ENCODE assay signal across 29 mouse cellular contexts in the genomic region with DNA sequence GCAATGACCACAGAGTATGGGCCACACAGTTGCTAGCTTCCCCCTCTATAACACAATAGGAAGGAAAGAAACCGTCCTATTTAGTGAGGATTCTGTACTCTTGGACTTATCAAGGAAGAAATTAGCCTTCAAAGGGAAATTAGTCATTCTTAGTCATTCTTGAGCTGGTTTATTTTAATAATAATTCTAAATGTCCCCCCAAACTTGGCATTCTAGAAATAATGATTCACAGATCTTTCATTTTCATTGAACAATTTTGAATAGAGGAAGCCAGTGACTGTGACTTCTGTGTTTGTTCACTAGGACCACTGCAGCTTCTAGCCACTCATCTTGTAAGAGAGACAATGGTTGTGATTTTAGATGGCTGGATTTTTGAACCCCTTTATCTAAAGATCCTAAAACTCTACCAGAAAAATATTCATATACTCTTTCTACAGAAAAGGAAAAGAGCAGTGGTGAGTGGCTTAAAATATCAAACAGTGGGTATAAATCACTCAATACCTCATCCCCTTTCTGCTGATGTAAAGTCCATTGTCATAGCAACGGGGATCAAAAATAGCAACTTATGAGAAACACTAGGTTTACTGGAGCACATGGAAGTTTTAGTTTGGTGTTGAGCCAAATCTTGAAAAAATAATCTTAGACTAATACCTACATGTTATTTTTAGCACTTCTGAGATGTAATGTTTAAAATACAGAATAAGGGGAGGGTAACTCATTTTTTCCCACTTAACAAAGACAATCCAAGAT.
DNase-seq lines count a peak whose midpoint lies in the region; ATAC-seq and TF ChIP-seq lines count a peak whose summit lies in the region.
"Had no signal": no experiment of that assay in that cellular context is flagged by ENCODE, and none has a peak within 500 bp of the region (broad histone marks: within the 10 kb centered on the region; RNA-seq: fewer than 3 reads in every experiment).

No protein-coding gene starts in this region.

- WGBS in forebrain, embryonic 14.5 days, result 81% methylated on average over 2 of the region's 2 CpGs
- 75% methylated on average over 2 of the region's 2 CpGs for WGBS in forebrain, embryonic 16.5 days
- WGBS in limb, embryonic 14.5 days, result 66% methylated on average over 2 of the region's 2 CpGs
- 83% methylated on average over 2 of the region's 2 CpGs for WGBS in limb, embryonic 10.5 days

- H3K9ac ChIP-seq in forebrain, embryonic 14.5 days (ENCODE audit: low read length), result no peak overlapping the region
- H3K9ac ChIP-seq in forebrain, embryonic 16.5 days (replicated peaks; ENCODE audit: low read depth, low read length), result no peak overlapping the region
- no peak overlapping the region for H3K9ac ChIP-seq in limb, embryonic 14.5 days (ENCODE audit: low read depth, low read length, severe bottlenecking)
- H3K9ac ChIP-seq: embryonic facial prominence, embryonic 15.5 days; forebrain, embryonic 13.5 days; hindbrain, embryonic 13.5 days; limb, embryonic 13.5 days; liver, embryonic 12.5 days; liver, postnatal 0 days; midbrain, embryonic 13.5 days had no signal

- no peak for ATAC-seq in forebrain, embryonic 14.5 days
- ATAC-seq in forebrain, embryonic 16.5 days, result no peak
- ATAC-seq in limb, embryonic 14.5 days (ENCODE audit: low FRiP score, low read depth), result no peak
- ATAC-seq: CD4-positive, CD25-positive, alpha-beta regulatory T cell, adult 4 months; forebrain, embryonic 13.5 days; intestine, embryonic 16.5 days; liver, embryonic 12.5 days; liver, postnatal 0 days; midbrain, embryonic 13.5 days had no signal

- H3K36me3 ChIP-seq in forebrain, embryonic 14.5 days (ENCODE audit: control insufficient read depth, insufficient read depth, low read length), result no peaks in the 10 kb centered on the region
- no peaks in the 10 kb centered on the region for H3K36me3 ChIP-seq in forebrain, embryonic 16.5 days (ENCODE audit: control insufficient read depth, insufficient read depth)
- no peaks in the 10 kb centered on the region for H3K36me3 ChIP-seq in limb, embryonic 14.5 days (ENCODE audit: control insufficient read depth, insufficient read depth, low read length)
- H3K36me3 ChIP-seq in limb, embryonic 10.5 days, result no peaks in the 10 kb centered on the region
- H3K36me3 ChIP-seq: embryonic facial prominence, embryonic 15.5 days; hindbrain, embryonic 13.5 days; limb, embryonic 13.5 days; liver, embryonic 12.5 days; midbrain, embryonic 13.5 days had no signal

- H3K27ac ChIP-seq in forebrain, embryonic 14.5 days (ENCODE audit: low read depth, low read length), result no peak overlapping the region
- H3K27ac ChIP-seq in forebrain, embryonic 16.5 days (ENCODE audit: low read length), result no peak overlapping the region
- H3K27ac ChIP-seq in limb, embryonic 14.5 days (replicated peaks; ENCODE audit: low read depth, low read length), result no peak overlapping the region
- H3K27ac ChIP-seq in limb, embryonic 10.5 days, result no peak overlapping the region
- H3K27ac ChIP-seq: embryonic facial prominence, embryonic 15.5 days; forebrain, embryonic 13.5 days; hindbrain, embryonic 13.5 days; limb, embryonic 13.5 days; liver, embryonic 12.5 days; macrophage; midbrain, embryonic 13.5 days had no signal

- H3K9me3 ChIP-seq in forebrain, embryonic 14.5 days (replicated peaks; ENCODE audit: control insufficient read depth, low read length), result no peaks in the 10 kb centered on the region
- no peaks in the 10 kb centered on the region for H3K9me3 ChIP-seq in forebrain, embryonic 16.5 days (ENCODE audit: control insufficient read depth, low read length)
- no peaks in the 10 kb centered on the region for H3K9me3 ChIP-seq in limb, embryonic 14.5 days (ENCODE audit: control insufficient read depth, low read length)
- H3K9me3 ChIP-seq in limb, embryonic 10.5 days (replicated peaks), result no peaks in the 10 kb centered on the region
- H3K9me3 ChIP-seq: embryonic facial prominence, embryonic 15.5 days; forebrain, embryonic 13.5 days; hindbrain, embryonic 13.5 days; limb, embryonic 13.5 days; liver, embryonic 12.5 days; midbrain, embryonic 13.5 days had no signal

- TF ChIP-seq POLR2A in limb, embryonic 14.5 days (IDR thresholded peaks at IDR 0.05; ENCODE audit: borderline replicate concordance, extremely low read depth, insufficient read depth, insufficient read length), result no peak

- H3K4me2 ChIP-seq in forebrain, embryonic 14.5 days (ENCODE audit: low read length), result no peak overlapping the region
- H3K4me2 ChIP-seq in forebrain, embryonic 16.5 days (ENCODE audit: low read length), result no peak overlapping the region
- no peak overlapping the region for H3K4me2 ChIP-seq in limb, embryonic 14.5 days (replicated peaks; ENCODE audit: low read depth, low read length, severe bottlenecking)
- H3K4me2 ChIP-seq: embryonic facial prominence, embryonic 15.5 days; forebrain, embryonic 13.5 days; heart, embryonic 11.5 days; hindbrain, embryonic 13.5 days; limb, embryonic 13.5 days; liver, embryonic 12.5 days; midbrain, embryonic 13.5 days had no signal

- no peaks in the 10 kb centered on the region for H3K27me3 ChIP-seq in forebrain, embryonic 14.5 days (replicated peaks; ENCODE audit: control insufficient read depth, insufficient read depth, low read length)
- H3K27me3 ChIP-seq in forebrain, embryonic 16.5 days (replicated peaks; ENCODE audit: control insufficient read depth, insufficient read depth, low read length), result no peaks in the 10 kb centered on the region
- no peaks in the 10 kb centered on the region for H3K27me3 ChIP-seq in limb, embryonic 14.5 days (ENCODE audit: control insufficient read depth, insufficient read depth, low read length)
- H3K27me3 ChIP-seq in limb, embryonic 10.5 days (ENCODE audit: low read depth, poor library complexity, severe bottlenecking), result no peaks in the 10 kb centered on the region
- H3K27me3 ChIP-seq: embryonic facial prominence, embryonic 15.5 days; forebrain, embryonic 13.5 days; hindbrain, embryonic 13.5 days; limb, embryonic 13.5 days; liver, embryonic 12.5 days; midbrain, embryonic 13.5 days had no signal

- no peak overlapping the region for H3K4me3 ChIP-seq in forebrain, embryonic 14.5 days (ENCODE audit: low read depth, low read length)
- H3K4me3 ChIP-seq in forebrain, embryonic 16.5 days (replicated peaks; ENCODE audit: low read length), result no peak overlapping the region
- H3K4me3 ChIP-seq in limb, embryonic 14.5 days (replicated peaks; ENCODE audit: low read length), result no peak overlapping the region
- H3K4me3 ChIP-seq in limb, embryonic 10.5 days, result no peak overlapping the region
- H3K4me3 ChIP-seq: embryonic facial prominence, embryonic 15.5 days; forebrain, embryonic 13.5 days; hindbrain, embryonic 13.5 days; limb, embryonic 13.5 days; liver, embryonic 12.5 days; midbrain, embryonic 13.5 days had no signal

- no peaks in the 10 kb centered on the region for H3K4me1 ChIP-seq in forebrain, embryonic 14.5 days (ENCODE audit: control insufficient read depth, insufficient read depth, low read length)
- no peaks in the 10 kb centered on the region for H3K4me1 ChIP-seq in forebrain, embryonic 16.5 days (replicated peaks; ENCODE audit: control insufficient read depth, insufficient read depth, low read length)
- H3K4me1 ChIP-seq in limb, embryonic 14.5 days (ENCODE audit: control insufficient read depth, insufficient read depth, low read length), result no peaks in the 10 kb centered on the region
- H3K4me1 ChIP-seq in limb, embryonic 10.5 days, result no peaks in the 10 kb centered on the region
- H3K4me1 ChIP-seq: embryonic facial prominence, embryonic 15.5 days; forebrain, embryonic 13.5 days; hindbrain, embryonic 13.5 days; limb, embryonic 13.5 days; liver, embryonic 12.5 days; midbrain, embryonic 13.5 days had no signal

- peak; percentile 4 for DNase-seq in forebrain, embryonic 14.5 days (ENCODE audit: low spot score)
- DNase-seq in limb, embryonic 14.5 days (ENCODE audit: low spot score), result peak; percentile 61
- no peak for DNase-seq in limb, embryonic 10.5 days (ENCODE audit: low spot score)
- peak; percentile 53 for DNase-seq in NIH3T3 (ENCODE audit: low read depth)
- DNase-seq in kidney, postnatal 10 days, result no peak
- no peak for DNase-seq in urinary bladder, adult 18-20 months (ENCODE audit: low spot score in 2 of 2)
- DNase-seq: adrenal gland, postnatal 10 days; cerebellum, adult 11-12 months; cerebellum, adult 9-11 months; gastrocnemius, postnatal 36 days; heart, adult 18-20 months; heart, postnatal 4 days; kidney, adult 8-10 months; kidney, postnatal 14 days; layer of hippocampus, adult 9-11 months; liver, postnatal 0 days; lung, postnatal 10 days; thymus, postnatal 14 days had no signal

Comparison
In these comparisons a context has a peak if more than half of its experiments do, and no peak if none do; other contexts are left out.
1. DNase-seq: peak in forebrain, embryonic 14.5 days (single experiment), limb, embryonic 14.5 days (single experiment) and NIH3T3 (single experiment); none in limb, embryonic 10.5 days (single experiment), kidney, postnatal 10 days (single experiment) and urinary bladder, adult 18-20 months (0 of 2).